Mouse (Mus musculus): ENCODE data around the gene C1qbp. TPM values are rescaled to one million over a fixed set of nuclear protein-coding genes. Genes with fewer than 3 reads are reported as not detected.

C1qbp gene
- polyA plus RNA-seq, 1 experiment = 71.3 TPM

- WGBS = 6% methylated on average over 28 of the region's 28 CpGs
- Histone ChIP-seq H3K4me1 (ENCODE audit: control insufficient read depth, insufficient read depth, insufficient read length) (peaks cover 7% of the 10 kb centered on the region), H3K27me3 (ENCODE audit: control insufficient read depth, insufficient read depth, low read length) (no peaks in the 10 kb centered on the region), H3K4me3 (ENCODE audit: extremely low read depth, insufficient read depth, insufficient read length) (peak overlapping the region; percentile 89), H3K36me3 (ENCODE audit: control insufficient read depth, insufficient read depth, low read length) (peaks cover 4% of the 10 kb centered on the region; the same call in 1 of the 2 replicates), H3K27ac (ENCODE audit: insufficient read depth, low read length) (peak overlapping the region; percentile 86)
- TF ChIP-seq POLR2A (IDR thresholded peaks at IDR 0.05; ENCODE audit: low read depth, low read length) = no peak; the same call in 1 of the 2 replicates
- no peak for TF ChIP-seq CTCF (IDR thresholded peaks at IDR 0.05; ENCODE audit: extremely low read depth, insufficient read depth, insufficient read length, insufficient replicate concordance)
- DNase-seq (ENCODE audit: low read depth in 1 of 2, low spot score in 2 of 2) = no peak
Observed at GRCm38 (mm10) chr11:71018416-71019200, 35.8 kb upstream of the C1qbp start.

- WGBS = 96% methylated on average over 1 of the region's 1 CpGs
- H3K4me3 ChIP-seq (ENCODE audit: extremely low read depth, insufficient read depth, insufficient read length) = no peak overlapping the region
- H3K36me3 ChIP-seq (ENCODE audit: control insufficient read depth, insufficient read depth, low read length) = peaks cover 11% of the 10 kb centered on the region
- H3K4me1 ChIP-seq (ENCODE audit: control insufficient read depth, insufficient read depth, insufficient read length) = peaks cover 5% of the 10 kb centered on the region; the same call in 1 of the 2 replicates
- no peak for DNase-seq (ENCODE audit: low read depth in 1 of 2, low spot score in 2 of 2)
- TF ChIP-seq CTCF (IDR thresholded peaks at IDR 0.05; ENCODE audit: extremely low read depth, insufficient read depth, insufficient read length, insufficient replicate concordance) (no peak), POLR2A (IDR thresholded peaks at IDR 0.05; ENCODE audit: low read depth, low read length) (no peak)
- no peaks in the 10 kb centered on the region for H3K27me3 ChIP-seq (ENCODE audit: control insufficient read depth, insufficient read depth, low read length)
- H3K27ac ChIP-seq (ENCODE audit: insufficient read depth, low read length) = no peak overlapping the region
Observed at GRCm38 (mm10) chr11:71017051-71017450, 34.2 kb upstream of the C1qbp start.

- Histone ChIP-seq H3K4me1 (ENCODE audit: control insufficient read depth, insufficient read depth, insufficient read length) (no peaks in the 10 kb centered on the region), H3K27me3 (ENCODE audit: control insufficient read depth, insufficient read depth, low read length) (no peaks in the 10 kb centered on the region), H3K4me3 (ENCODE audit: extremely low read depth, insufficient read depth, insufficient read length) (no peak overlapping the region), H3K36me3 (ENCODE audit: control insufficient read depth, insufficient read depth, low read length) (peaks cover 27% of the 10 kb centered on the region), H3K27ac (ENCODE audit: insufficient read depth, low read length) (no peak overlapping the region)
- DNase-seq (ENCODE audit: low read depth in 1 of 2, low spot score in 2 of 2) = no peak
- WGBS = 94% methylated on average over 7 of the region's 7 CpGs
- TF ChIP-seq POLR2A (IDR thresholded peaks at IDR 0.05; ENCODE audit: low read depth, low read length) (no peak), CTCF (IDR thresholded peaks at IDR 0.05; ENCODE audit: extremely low read depth, insufficient read depth, insufficient read length, insufficient replicate concordance) (no peak)
Observed at GRCm38 (mm10) chr11:71012743-71013142, 29.9 kb upstream of the C1qbp start.

- 81% methylated on average over 3 of the region's 3 CpGs for WGBS
- TF ChIP-seq POLR2A (IDR thresholded peaks at IDR 0.05; ENCODE audit: low read depth, low read length) (no peak), CTCF (IDR thresholded peaks at IDR 0.05; ENCODE audit: extremely low read depth, insufficient read depth, insufficient read length, insufficient replicate concordance) (no peak)
- Histone ChIP-seq H3K27me3 (ENCODE audit: control insufficient read depth, insufficient read depth, low read length) (no peaks in the 10 kb centered on the region), H3K36me3 (ENCODE audit: control insufficient read depth, insufficient read depth, low read length) (peaks cover 25% of the 10 kb centered on the region), H3K27ac (ENCODE audit: insufficient read depth, low read length) (no peak overlapping the region), H3K4me1 (ENCODE audit: control insufficient read depth, insufficient read depth, insufficient read length) (no peaks in the 10 kb centered on the region; the same call in none of the 2 replicates), H3K4me3 (ENCODE audit: extremely low read depth, insufficient read depth, insufficient read length) (no peak overlapping the region)
- no peak for DNase-seq (ENCODE audit: low read depth in 1 of 2, low spot score in 2 of 2)
Observed at GRCm38 (mm10) chr11:71008321-71008720, 25.5 kb upstream of the C1qbp start.

GRCm38 (mm10) chr11:71007831-71008230, 25.0 kb upstream of the C1qbp start:
- Histone ChIP-seq H3K27ac (ENCODE audit: insufficient read depth, low read length) (no peak overlapping the region), H3K27me3 (ENCODE audit: control insufficient read depth, insufficient read depth, low read length) (no peaks in the 10 kb centered on the region), H3K4me1 (ENCODE audit: control insufficient read depth, insufficient read depth, insufficient read length) (no peaks in the 10 kb centered on the region; the same call in none of the 2 replicates), H3K4me3 (ENCODE audit: extremely low read depth, insufficient read depth, insufficient read length) (no peak overlapping the region), H3K36me3 (ENCODE audit: control insufficient read depth, insufficient read depth, low read length) (peaks cover 23% of the 10 kb centered on the region)
- no peak for DNase-seq (ENCODE audit: low read depth in 1 of 2, low spot score in 2 of 2)
- WGBS = 89% methylated on average over 7 of the region's 7 CpGs
- TF ChIP-seq POLR2A (IDR thresholded peaks at IDR 0.05; ENCODE audit: low read depth, low read length) (no peak), CTCF (IDR thresholded peaks at IDR 0.05; ENCODE audit: extremely low read depth, insufficient read depth, insufficient read length, insufficient replicate concordance) (no peak)

GRCm38 (mm10) chr11:71007026-71007425, 24.2 kb upstream of the C1qbp start:
- Histone ChIP-seq H3K36me3 (ENCODE audit: control insufficient read depth, insufficient read depth, low read length) (peaks cover 19% of the 10 kb centered on the region), H3K4me3 (ENCODE audit: extremely low read depth, insufficient read depth, insufficient read length) (no peak overlapping the region), H3K27me3 (ENCODE audit: control insufficient read depth, insufficient read depth, low read length) (no peaks in the 10 kb centered on the region), H3K27ac (ENCODE audit: insufficient read depth, low read length) (no peak overlapping the region), H3K4me1 (ENCODE audit: control insufficient read depth, insufficient read depth, insufficient read length) (no peaks in the 10 kb centered on the region; the same call in none of the 2 replicates)
- no peak for DNase-seq (ENCODE audit: low read depth in 1 of 2, low spot score in 2 of 2)
- WGBS = 94% methylated on average over 6 of the region's 6 CpGs
- TF ChIP-seq POLR2A (IDR thresholded peaks at IDR 0.05; ENCODE audit: low read depth, low read length) (no peak), CTCF (IDR thresholded peaks at IDR 0.05; ENCODE audit: extremely low read depth, insufficient read depth, insufficient read length, insufficient replicate concordance) (no peak)

- no peak for DNase-seq (ENCODE audit: low read depth in 1 of 2, low spot score in 2 of 2)
- Histone ChIP-seq H3K27me3 (ENCODE audit: control insufficient read depth, insufficient read depth, low read length) (no peaks in the 10 kb centered on the region), H3K27ac (ENCODE audit: insufficient read depth, low read length) (no peak overlapping the region), H3K4me3 (ENCODE audit: extremely low read depth, insufficient read depth, insufficient read length) (no peak overlapping the region), H3K4me1 (ENCODE audit: control insufficient read depth, insufficient read depth, insufficient read length) (no peaks in the 10 kb centered on the region; the same call in none of the 2 replicates), H3K36me3 (ENCODE audit: control insufficient read depth, insufficient read depth, low read length) (peaks cover 14% of the 10 kb centered on the region)
- TF ChIP-seq POLR2A (IDR thresholded peaks at IDR 0.05; ENCODE audit: low read depth, low read length) (no peak), CTCF (IDR thresholded peaks at IDR 0.05; ENCODE audit: extremely low read depth, insufficient read depth, insufficient read length, insufficient replicate concordance) (no peak)
- WGBS = 38% methylated on average over 5 of the region's 5 CpGs
Observed at GRCm38 (mm10) chr11:71005046-71005445, 22.2 kb upstream of the C1qbp start.
